Mouse (Mus musculus) left cerebral cortex, postnatal 25 days (tissue): Measurements from ENCODE around the gene Col5a3. TPM values are rescaled to one million over a fixed set of nuclear protein-coding genes. Genes with fewer than 3 reads are reported as not detected.
"Not testable (repeated sequence)": the region's sequence is repeated elsewhere in the genome, so short reads cannot be mapped to it uniquely, and the experiment has no call there.

Experiments
- DNase-seq, 2 experiments: peaks; one replicate each; pipeline ENCODE4 v3.0.0; 2022; ENCODE audit warnings: low spot score in 2 of 2, mixed read lengths in 1 of 2
- intact Hi-C: fragments of 180-260 bp; cut with DNase I; formaldehyde crosslinking; loops from one replicate; pipeline ENCODE4 v1.15.1; 2025
- total RNA-seq, 2 experiments: library from RNA; stranded (reverse); gene quantifications; 2 replicates each; pipeline ENCODE4 v1.2.3; 2021

Gene Col5a3
- total RNA-seq = 1 to 10 TPM; 1.5 to 1.8 TPM

DNA sequence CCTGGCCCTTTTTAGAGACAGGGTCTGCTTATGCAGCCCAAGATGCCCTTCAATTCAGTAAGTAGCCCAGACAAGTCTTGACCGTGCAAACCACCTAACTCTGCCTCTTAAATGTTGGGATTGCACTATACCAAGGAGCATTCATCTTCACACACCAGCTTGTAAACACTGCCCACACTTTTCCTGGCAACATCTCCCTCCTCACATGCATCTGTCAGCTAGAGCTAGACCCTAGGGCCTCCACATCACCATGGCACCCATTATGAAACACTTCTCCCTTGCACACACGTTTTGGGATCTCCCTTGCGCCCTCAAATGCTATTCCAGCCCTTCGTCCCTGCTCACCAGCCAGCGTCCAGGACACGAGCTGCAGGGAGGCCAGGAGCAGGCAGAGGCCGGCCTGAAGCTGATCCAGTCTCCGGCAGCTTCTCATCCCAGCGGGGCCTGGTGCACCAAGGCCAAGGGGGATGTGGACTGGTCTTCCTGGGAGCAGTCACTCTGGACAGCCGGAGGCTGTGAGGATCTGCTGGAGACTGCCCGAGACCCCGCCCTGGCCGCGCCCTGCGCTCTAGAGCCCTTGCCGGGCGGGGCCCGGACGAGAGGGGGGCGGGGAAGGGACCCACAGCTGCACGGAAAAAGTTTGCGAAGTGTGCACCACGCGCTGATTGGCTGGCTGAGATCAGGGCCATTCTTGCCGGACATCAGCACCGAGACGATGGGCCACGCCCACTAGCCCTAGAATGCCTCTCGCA is at the start of gene Col5a3:
Col5a3 (minus strand) TSS at position 547 of the 752 bp plus-strand sequence.
- DNase-seq = peak in 1 of 2 experiments; percentile 39
- intact Hi-C loops = loop anchor here (5.0 kb wide), 1 partner anchor 152 kb away; no protein-coding TSS in a partner anchor

GRCm38 (mm10) chr9:20862225-20862624 is 47.4 kb upstream of the Col5a3 start:
- intact Hi-C loops = loop anchor here (10.0 kb wide), 1 partner anchor 207 kb away; the partner anchor contains the start of gene Pin1
- DNase-seq = no peak

DNA sequence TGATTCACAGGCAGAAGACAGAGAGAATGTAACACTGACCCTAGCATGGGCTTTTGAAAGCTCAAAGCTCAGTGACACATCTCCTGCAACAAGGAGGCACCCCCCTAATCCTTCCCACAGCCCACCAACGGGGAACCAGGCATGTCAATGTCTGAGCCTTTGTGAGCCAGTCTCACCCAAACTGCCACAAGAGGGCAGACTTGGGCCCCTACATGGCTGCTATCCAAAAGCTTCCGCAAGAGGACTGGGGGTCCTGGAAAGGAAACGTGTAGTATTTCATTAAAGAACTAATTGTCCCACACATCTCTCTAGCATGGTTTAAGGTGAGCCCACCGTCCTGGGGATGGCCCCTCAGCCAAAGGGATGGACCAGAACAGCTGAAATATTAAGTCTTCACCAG is 47.0 kb upstream of the Col5a3 start:
- DNase-seq = peak in 1 of 2 experiments; percentile 9
- intact Hi-C loops = loop anchor here (10.0 kb wide), 1 partner anchor 207 kb away; the partner anchor contains the start of gene Pin1

GRCm38 (mm10) chr9:20859926-20860325 is 45.1 kb upstream of the Col5a3 start:
- DNase-seq = no peak
- intact Hi-C loops = loop anchor here (10.0 kb wide), 1 partner anchor 205 kb away; the partner anchor contains the start of gene Pin1

GRCm38 (mm10) chr9:20857131-20857530 is 42.3 kb upstream of the Col5a3 start:
- DNase-seq = no peak
- intact Hi-C loops = no loop called here

DNA sequence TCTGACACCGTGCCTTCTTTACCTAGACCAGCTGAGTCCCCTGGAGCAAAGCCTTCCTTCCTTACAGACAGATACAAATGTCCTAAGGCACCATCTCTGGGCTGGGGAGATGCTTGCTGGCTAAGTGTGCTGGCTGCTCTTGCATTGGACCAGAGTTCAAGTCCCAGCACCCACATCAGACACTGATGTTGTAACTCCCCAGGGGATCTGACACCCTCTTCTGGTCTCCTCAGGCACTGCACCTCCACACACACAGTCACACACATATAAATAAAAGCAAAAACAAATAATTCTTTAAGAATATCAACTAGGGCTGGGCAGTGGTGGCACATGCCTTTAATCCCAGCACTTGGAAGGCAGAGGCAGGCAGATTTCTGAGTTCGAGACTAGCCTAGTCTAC is 35.3 kb upstream of the Col5a3 start:
- intact Hi-C loops = no loop called here
- no peak for DNase-seq

GRCm38 (mm10) chr9:20842670-20843069 is 27.8 kb upstream of the Col5a3 start:
- intact Hi-C loops = loop anchor here (10.0 kb wide), 1 partner anchor 378 kb away; the partner anchor contains the start of gene Zfp26
- peak; percentile 36 to 57 for DNase-seq

DNA sequence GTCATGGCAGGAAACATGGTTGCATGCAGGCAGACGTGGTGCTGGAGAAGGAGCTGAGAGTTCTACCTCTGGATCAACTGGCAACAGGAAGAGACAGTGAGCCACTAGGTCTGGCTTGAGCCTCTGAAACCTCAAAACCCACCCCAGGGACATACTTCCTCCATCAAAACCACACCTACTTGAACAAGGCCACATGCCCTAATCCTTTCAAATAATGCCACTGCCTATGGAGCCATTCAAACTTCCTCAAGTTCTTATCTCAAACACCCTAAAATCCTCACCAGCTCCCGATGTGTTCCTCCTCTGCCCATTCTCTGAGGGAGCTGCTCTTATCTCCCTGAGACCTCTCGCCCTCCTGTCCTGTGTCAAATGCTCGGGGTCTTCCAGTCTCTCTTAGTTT is 27.3 kb upstream of the Col5a3 start:
- intact Hi-C loops = loop anchor here (10.0 kb wide), 1 partner anchor 377 kb away; the partner anchor contains the start of gene Zfp26
- no peak for DNase-seq

DNA sequence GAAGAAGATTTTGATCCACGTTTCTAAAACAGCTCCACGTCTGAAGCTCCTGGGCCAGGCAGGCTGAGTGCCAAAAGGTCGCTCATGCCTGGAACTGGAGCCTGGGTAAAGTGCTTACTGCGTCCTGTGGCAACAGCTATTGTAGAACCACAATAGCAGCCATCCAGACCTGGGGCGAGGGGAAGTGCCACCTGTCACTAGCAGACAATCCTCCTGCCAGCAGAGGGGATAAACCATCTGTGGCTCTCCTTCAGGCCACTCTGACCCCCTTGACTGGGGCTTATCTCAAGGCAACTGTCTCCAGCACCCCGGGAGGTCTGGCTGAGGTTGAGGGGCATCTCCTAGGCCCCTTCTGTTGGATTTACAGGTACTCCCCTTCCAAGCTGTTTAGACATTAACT is 24.1 kb upstream of the Col5a3 start:
- intact Hi-C loops = no loop called here
- no peak for DNase-seq

DNA sequence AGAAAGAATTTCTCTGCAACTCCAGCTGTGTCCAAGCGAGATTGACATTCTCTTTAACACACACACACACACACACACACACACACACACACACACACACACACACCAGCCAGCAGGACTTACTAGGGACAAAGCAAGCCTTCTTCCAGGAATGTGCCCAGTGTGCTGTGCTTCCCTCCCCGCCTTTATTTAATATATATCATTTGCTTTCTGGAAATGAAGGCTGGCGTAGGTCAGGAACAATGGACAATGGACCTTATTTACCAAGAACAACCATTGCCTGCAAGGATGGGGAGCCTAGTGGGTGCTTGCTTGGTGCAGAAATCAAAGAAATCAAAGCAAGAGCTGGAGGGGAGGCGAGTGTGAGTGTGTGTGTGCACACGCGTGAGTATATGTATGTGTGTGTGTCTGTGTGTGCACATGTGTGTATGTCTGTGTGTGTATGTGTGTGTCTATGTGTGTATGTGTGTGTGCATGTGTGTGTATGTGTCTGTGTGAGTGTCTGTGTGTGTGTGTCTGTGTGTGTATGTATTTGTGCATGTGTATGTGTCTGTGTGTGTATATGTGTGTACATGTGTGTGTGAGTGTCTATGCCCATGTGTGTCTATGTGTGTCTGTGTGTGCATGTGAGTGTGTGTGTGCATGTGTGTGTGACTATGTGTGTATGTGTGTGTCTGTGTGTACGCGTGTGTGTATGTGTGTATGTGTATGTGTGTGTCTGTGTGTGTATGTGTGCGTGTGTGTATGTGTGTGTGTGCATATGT is 22.5 kb upstream of the Col5a3 start:
- intact Hi-C loops = no loop called here
- DNase-seq = no peak

DNA sequence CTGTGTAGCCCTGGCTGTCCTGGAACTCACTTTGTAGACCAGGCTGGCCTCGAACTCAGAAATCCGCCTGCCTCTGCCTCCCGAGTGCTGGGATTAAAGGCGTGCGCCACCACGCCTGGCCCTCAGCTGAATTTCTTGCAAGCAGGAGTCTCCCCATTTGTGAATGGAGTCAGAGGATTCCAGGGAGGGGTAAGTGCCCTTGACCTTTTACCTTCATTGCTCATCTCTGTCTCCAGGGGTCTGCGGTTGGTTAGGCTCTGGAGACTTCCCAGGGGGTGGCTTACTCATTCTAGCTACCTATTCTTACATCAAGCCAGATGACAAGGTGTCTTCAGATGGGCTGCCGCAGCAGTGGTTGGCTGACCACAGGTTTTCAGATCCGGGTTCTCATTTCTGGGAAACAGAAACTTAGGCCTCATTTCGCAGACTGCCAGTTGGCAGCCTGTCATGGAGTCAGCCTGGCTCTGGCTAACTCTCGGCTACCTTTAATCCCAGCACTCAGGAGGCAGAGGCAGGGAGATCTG is 20.6 kb upstream of the Col5a3 start:
- intact Hi-C loops, DNase-seq: not testable (repeated sequence)

DNA sequence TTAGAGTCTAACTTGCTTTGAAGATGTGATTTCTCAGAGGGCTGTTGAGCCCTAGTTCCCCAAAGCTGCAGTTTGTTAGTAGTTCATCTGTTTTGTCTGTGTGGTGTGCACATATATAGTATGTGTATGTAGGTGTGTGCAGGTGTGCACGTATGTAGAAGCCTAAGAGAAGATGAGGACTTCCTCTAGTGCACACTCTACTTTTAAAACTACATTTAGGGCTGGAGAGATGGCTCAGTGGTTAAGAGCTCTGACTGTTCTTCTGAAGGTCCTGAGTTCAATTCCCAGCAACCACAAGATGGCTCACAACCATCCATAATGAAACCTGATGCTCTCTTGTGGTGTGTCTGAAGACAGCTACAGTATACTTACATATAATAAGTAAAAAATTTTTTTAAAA is 20.0 kb upstream of the Col5a3 start:
- intact Hi-C loops = no loop called here
- DNase-seq = no peak

DNA sequence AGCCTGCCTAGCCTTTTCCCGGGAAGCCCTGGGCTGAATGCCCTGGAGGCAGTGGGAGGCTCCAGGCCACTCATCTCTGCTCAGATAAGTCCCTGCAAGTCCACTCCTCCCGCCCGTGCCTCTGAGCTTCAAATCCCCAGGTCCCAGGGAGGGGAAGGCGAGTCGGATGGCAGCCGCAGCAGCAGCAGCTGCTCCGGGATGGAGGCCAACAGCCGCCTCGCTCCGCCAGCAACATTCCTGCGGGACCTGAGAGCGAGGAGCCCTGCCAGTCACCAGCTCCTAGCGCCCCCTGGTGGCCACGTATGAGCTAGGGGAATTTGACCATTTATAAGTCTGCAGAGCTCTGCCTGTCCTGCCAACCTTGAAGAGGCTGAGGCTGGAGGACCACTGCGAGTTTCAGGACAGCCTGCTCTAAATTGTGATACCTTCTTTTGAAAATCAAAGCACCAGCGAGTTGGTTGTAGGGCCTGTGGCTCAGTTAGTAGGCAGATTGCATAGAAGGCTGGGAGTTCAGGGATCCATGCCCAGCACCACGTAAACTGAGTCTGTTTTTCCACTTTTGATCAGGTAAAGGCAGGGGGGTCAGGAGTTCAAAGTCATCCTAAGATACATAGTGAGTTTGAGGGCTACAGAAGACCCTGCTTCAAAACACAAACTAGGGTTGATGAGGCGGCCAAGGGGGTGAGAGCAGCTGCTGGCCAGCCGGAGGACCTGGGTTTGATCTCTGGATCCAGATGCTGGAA is 16.2 kb upstream of the Col5a3 start:
- peak; percentile 95 to 97 for DNase-seq
- intact Hi-C loops = loop anchor here (1.0 kb wide), 1 partner anchor 91 kb away; no protein-coding TSS in a partner anchor

DNA sequence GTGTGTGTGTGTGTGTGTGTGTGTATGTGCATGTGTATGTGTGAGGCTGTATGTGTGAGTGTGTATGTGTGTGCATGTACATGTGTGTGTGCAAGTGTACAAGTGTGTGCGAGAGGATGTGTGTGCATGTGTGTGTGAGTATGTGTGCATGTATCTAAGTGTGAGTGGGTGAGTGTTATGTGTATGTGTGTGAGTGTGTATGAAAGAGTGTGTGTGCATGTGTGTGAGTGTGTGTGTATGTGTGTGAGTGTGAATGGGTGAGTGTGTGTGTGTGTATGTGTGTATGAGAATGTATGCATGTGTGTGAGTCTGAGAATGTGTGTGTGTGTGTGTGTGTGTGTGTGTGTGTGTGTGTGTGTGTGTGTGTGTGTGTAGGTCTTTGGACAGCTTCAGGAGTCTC is 13.3 kb upstream of the Col5a3 start:
- DNase-seq = no peak
- intact Hi-C loops = no loop called here

DNA sequence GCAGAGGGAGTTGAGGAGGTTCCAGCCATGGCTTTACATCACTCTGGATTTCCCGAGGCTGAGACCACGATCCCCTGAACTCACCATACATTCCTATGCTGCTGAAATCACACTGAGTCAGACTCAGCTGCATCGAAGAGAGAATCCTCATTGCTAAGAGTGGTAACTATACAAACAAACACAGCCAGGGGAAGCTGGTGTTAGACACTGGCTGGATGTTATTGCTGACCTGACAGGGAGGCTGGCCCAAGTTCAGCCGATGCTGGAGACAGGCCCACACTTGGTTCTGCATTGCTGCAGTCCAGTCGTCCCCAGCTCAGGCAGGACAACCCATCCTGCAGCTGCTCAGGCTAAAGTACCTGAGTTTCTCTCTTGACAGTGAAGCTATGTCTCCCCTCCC is 10.9 kb upstream of the Col5a3 start:
- intact Hi-C loops = no loop called here
- no peak for DNase-seq

GRCm38 (mm10) chr9:20822821-20823220 is 8.0 kb upstream of the Col5a3 start:
- intact Hi-C loops = no loop called here
- peak; percentile 13 to 84 for DNase-seq

DNA sequence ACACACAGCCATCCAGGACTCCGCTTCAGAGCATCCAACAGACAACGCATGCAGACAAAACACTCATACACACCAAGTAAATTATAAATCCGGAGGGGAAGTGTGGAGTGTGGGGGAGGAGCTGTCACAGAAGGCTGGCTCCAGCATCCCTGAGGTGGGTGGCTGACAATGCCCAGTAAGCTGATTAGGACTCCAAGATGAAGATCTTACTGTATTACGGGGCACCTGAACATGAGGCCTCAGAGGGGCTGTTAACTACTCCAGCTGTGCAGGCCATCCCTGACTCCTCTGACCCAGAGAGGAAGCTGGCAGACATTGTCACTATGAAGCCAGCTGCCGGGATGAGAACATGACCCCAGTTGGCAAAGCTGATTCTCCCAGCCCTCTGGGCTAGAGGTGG is 5.1 kb upstream of the Col5a3 start:
- DNase-seq = no peak
- intact Hi-C loops = no loop called here

DNA sequence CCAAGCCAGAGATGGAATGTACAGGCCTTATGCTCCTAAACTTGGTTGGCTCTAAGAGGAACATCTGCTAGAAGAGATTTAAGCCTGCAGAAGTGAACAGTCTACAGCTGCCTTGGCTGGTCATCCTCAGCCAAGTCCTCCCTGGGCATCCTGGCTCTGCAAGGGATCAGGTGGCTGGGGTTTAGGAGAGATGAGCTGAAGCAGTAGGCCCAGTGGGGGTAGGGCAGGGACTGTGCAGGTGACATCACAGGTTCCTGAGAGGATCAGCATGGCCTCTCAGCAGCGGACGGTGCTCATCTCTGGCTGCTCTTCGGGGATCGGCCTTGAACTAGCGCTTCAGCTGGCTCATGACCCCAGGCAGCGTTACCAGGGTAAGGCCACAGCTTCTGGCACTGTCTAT is 3.4 kb upstream of the Col5a3 start, which contains the start of gene Rdh8:
Rdh8 (plus strand) TSS at position 268 of the 400 bp plus-strand sequence.
- intact Hi-C loops = no loop called here

DNA sequence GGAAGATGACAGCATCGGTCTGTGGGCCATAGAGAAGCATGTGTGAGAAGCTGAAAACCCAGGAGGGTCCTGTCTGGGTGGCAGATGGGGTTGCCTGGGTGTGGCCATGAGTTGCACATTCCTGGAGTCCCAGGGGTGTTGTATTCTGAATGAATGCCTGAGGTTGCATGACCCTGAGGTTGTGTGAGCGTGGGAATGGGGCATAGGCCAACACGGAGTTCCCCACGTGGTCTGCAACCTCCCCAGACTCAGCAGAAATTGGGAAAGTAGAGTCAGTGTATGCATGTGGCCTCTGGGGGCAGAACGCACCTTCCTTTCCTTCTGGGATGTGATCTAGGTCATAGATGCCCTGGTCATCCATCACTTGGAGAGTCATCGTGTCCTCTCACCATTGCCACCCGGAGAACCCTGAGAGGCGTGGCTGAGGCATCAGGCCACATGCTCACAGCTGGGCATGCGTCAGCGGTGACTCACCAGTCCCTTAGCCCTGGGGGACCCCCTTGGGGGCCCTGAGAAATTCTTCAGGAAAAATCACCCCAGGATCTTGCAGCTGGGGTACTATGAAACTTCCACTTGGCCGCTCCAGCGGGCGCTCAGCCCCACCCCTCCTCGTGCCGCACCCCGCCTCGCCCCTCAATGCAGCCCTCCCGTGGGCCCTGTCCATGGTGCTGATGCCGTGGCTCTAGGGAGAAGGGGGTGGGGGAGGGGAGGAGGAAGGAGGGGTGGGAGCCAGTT is 2.2 kb downstream of the Col5a3 start:
- peak in 1 of 2 experiments; percentile 28 for DNase-seq
- intact Hi-C loops = loop anchor here (5.0 kb wide), 1 partner anchor 150 kb away; no protein-coding TSS in a partner anchor

More for the DNA sequence above, 3.4 kb upstream of the Col5a3 start, which contains the start of gene Rdh8:
- DNase-seq = no peak
